Mouse (Mus musculus): ENCODE measurements around the gene G430095P16Rik.

Gene G430095P16Rik

DNA sequence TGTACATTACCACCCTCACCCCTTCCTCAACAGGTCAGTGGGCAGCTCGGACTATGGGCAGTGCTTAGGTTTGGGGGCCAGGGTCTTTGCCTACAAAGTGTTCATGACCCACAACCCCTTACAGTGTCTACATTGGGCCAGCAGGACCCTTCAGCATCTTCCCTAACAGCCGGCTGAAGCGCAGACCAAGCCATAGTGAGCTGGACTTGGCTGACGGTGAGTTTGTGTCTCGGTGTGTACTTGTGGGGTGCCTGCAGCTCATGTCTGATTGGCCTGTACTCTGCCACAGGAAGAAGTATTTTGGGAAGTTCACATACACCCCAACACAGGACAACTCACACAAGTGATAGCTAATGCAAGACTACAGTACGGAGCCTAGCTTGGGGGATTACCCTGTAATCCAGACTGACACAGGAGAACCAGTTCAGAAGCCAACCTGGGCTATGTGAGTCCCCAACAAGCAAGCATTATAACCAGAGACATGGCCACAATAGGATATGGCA lies 19.8 kb upstream of the G430095P16Rik start:
- peak; percentile 66 for DNase-seq (ENCODE audit: low read depth, low spot score)

GRCm38 (mm10) chr8:84703466-84704249 lies 19.1 kb upstream of the G430095P16Rik start:
- DNase-seq (ENCODE audit: low read depth, low spot score), result peak; percentile 80

- DNase-seq (ENCODE audit: low read depth, low spot score), result peak; percentile 92
Measured at GRCm38 (mm10) chr8:84704356-84704755, 18.5 kb upstream of the G430095P16Rik start.

DNA sequence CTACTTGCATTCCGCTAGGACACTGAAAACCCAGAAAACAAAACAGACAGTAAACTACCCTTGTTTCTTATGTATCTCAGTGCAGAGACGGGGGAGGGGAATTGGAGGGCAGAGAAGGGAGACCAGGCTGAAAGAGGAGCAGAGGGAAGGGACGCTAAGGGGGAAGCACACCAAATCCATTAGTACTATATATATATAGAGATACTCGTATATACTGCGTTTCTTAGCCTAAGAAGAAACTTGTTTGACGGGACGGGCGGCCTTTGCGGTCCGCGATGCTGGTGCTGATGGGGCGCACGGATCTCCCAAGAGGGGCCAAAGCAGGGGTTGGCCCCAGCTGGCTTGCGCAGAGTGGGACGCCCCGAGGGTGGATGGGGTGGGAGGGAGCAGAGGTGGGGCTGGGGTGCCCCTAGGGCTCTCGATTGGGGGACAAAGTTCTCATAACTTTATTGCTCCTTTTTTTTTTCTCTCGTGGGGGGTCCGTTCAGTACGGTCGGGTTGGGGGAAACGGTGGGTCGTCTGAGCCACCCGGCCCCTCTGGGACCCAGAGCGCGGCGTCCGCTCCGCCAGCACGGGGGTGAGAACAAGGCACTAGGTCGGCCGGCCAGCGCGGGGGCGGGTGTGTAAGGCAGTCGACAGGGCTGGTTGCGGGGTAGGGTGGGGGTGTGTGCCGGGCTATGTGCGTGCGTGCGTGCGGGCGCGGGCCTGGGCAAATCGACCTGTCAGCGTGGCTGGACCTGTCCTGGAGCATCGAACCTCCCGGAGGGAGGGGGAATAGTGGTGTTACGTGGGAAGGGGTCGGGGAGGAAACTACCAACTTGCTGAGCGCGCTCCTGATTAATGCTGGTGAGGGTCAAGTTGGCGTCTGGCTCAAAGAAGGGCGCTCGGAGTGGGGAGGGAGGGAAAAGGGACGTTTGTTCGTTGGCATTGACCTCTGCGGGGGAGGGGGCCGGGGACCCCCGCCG lies 17.7 kb upstream of the G430095P16Rik start:
- DNase-seq (ENCODE audit: low read depth, low spot score), result peak; percentile 86

DNA sequence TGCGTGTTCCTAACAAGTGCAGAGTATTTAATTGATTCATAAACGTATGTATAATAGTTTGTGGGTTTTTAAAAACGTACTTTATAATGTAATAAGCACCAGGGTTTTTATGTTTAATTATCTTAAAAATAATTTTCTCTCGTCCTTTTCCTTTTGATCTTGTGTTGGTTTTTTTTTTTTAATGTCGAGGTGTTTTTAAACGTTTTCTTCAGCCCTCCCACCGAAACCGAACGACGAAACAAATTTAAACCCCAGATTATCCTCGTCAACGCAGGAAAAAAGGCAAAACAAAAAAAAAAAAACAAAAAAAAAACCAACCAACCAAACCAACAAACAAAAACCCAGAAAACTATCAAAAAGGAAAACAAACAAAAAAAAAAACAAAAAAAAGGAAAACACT lies 16.8 kb upstream of the G430095P16Rik start:
- DNase-seq (ENCODE audit: low read depth, low spot score), result no peak

DNA sequence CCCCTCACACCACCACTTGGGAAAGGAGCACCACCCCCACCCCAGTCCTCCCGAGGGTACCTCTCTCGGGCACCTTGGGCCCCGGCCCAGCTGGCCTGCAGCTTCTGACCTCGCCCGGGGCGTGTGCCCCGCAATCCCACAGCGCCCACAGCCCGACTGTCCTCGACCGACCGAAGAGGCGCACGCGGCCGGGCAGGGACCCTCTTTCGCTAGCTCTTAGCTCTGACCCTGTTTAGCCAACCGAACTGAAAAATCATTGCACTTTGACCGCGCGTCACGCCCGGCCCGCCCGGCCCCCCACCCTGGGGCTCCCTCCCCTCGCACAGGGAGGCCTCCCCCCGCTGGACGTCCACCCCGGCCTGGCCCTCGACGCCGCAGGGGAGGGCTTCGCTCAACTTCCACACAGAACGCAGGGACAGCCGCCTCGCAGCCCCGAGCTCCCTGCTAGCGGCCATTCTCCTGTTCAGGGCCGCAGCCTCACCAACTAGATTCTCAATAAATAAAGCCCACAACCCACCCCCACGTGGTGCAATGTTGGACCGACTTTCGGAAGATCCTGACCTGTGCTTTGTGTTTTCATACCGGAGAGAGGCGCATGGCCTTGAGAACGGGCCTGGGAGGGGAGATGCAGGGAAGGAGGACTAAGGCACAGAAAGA lies 16.1 kb upstream of the G430095P16Rik start:
- peak; percentile 79 for DNase-seq (ENCODE audit: low read depth, low spot score)

DNA sequence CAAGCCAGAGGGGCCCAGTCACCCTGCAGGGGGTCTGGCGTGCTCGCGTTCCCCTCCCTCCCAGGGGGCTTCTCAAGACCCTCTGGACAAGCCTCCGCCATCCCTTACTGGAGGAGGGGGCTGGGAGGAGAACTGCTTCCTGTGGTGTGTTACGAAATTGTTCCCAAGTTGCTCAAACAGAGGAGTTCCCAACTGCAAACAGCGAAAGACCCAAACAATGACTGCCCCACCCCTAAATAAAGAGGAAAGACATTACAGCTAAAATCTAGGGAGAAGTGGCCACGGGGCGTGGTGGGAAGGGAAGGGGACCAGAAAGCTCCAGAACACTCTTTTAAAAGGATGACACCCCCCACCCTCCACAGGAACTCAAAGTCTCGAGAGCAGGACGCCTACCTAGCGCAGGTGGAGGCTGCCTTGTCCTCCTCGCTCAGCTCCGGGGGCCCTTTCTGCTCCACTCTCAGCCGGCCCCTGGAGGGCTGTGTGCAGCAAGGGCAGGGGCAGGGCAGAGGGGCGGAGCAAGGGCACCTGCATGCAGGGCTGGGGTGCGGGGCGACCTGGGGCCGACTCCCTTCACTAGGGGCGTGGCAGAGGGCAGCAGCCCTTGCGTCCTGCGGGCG lies 15.4 kb upstream of the G430095P16Rik start:
- peak; percentile 96 for DNase-seq (ENCODE audit: low read depth, low spot score)

DNA sequence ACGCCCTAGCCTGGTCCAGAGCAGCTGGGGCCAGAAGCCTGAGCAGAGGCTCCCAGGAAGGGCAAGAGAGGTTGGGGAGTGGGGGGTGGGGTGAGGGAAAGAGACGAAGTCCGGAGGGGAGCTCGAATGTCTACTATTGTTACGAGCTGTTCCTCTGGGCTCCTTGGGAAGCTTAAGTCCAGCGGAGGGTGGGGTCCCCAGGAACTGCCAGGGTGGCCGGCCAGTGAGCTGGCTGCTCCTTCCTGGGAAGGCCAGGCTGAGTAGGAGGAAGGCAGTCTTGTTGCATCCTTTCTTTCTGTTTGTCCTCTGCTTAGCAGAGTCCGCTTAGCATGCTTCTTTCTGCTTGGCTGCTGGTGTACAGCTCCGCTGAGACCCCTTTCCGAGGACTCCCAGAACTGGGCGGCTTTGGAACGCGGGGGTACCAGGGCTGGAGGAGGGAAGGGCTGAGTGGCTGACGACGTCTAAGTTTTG lies 14.7 kb upstream of the G430095P16Rik start:
- DNase-seq (ENCODE audit: low read depth, low spot score), result peak; percentile 55

DNA sequence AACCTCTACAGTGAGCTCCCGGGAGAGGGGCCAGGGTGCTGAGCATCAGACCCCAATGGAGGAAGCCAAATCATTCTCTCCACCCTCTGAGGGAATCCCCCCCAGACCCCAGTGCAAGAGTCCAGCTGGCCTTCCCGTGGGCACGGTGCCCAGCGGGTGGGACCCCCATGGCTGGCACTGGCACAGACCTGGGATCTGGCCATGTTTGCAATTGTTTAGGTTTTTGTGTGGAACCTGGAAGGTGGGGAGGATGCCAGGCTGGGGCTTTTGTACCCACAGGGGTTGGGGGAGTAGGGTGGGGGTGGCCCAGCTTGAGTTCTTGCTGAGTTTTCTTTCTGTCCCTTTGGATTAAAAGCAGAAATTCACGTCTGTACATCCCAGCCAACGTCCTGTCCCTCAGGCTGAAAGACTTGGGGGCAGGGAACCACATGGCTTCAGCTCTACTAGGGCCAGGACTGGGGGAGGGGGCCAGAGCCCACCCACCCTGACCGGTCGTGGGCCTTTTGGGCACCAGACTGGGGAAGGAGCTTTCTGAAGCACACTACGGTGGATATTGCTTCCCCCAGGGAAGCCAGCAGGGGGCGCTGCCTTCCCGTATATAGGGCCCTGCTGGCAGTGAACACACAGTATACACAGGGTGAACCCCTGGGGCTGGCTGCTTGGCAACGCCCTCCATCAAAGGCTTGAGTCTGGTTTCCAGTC lies 13.9 kb upstream of the G430095P16Rik start:
- peak; percentile 89 for DNase-seq (ENCODE audit: low read depth, low spot score)

GRCm38 (mm10) chr8:84709931-84710330 lies 12.9 kb upstream of the G430095P16Rik start:
- DNase-seq (ENCODE audit: low read depth, low spot score), result no peak

DNA sequence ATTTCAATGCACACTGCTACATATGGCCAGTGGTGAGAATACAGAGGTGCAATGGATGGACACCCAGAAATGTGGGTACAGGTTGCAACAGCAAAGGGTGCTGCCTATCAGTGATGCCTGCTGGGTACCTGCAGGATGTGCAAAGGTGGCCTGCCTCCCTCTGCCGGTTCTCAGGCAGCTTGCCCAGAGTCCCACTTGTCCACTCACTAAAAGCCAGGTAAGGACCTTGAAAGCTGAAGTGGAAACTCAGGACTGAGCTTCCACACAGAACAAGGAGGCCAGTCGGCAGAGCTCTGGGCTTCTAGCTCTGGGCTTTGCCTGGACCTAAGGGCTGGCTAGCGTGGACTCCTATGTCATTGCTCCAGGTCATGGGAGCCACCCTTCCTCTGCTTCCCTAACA lies 11.5 kb upstream of the G430095P16Rik start:
- DNase-seq (ENCODE audit: low read depth, low spot score), result no peak

- DNase-seq (ENCODE audit: low read depth, low spot score), result peak; percentile 67
Measured at GRCm38 (mm10) chr8:84711933-84712758, 10.7 kb upstream of the G430095P16Rik start.

- no peak for DNase-seq (ENCODE audit: low read depth, low spot score)
Measured at GRCm38 (mm10) chr8:84712759-84713120, 10.1 kb upstream of the G430095P16Rik start.

DNA sequence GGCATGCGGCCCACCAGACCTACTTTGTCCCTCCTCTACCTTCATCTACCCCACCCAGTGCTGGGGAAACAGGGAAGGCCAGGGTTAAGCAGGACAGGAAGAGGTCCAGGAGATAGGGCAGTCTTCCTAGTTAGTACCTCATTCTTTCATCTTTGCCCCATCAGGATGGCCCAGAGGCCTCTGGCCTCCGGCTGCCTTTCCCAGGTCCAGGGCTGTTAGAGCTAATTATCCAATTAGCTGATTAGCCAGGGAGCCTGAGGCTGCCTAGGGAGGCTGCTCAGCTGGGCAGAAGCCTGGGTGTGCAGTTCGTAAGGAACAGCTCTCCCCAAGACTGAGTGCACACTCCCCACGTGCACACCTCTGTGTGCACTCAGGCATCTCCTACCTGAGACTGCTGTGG lies 9.4 kb upstream of the G430095P16Rik start:
- DNase-seq (ENCODE audit: low read depth, low spot score), result no peak

DNA sequence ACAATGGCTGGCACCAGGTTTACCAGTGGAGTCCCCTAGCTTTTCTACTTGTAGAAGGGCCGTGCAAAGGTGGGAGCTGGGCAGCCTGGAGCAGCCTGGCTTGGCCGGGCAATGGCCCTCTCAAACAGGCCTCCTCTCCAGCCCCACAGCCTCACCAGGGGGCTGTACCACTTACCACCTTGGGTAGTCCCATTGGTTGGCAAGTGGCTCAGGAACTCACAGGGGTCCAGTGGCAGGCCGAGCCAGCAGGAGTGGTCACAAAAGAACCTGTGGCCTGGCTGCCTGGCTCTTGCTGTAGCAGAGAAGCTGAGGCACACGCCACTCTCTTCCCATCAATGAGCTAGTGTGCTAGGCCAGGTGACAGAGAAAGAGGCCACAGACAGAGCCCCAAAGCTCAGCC lies 8.6 kb upstream of the G430095P16Rik start:
- DNase-seq (ENCODE audit: low read depth, low spot score), result no peak

GRCm38 (mm10) chr8:84715893-84716468 lies 6.8 kb upstream of the G430095P16Rik start:
- DNase-seq (ENCODE audit: low read depth, low spot score), result no peak

DNA sequence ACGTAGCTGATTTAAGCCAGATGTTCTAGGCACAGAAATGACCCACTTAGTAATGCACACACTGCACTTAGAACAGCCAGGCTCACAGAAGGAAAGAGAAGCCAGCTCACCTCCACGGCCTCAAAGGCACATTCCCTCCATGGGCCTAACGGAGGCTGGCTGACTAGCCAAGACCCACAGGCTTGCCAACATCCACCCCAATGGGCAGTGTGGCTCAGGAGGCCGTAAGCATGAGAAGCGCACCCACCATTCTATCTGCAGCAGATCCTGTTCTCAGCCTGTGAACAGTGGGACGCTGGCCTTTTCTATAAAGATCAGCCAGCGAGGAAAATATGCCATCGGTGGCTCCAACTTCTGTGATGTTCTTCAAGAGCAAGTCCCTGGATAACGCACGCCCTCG lies 6.0 kb upstream of the G430095P16Rik start:
- no peak for DNase-seq (ENCODE audit: low read depth, low spot score)

- DNase-seq (ENCODE audit: low read depth, low spot score), result no peak
Measured at GRCm38 (mm10) chr8:84718476-84718875, 4.3 kb upstream of the G430095P16Rik start.

DNA sequence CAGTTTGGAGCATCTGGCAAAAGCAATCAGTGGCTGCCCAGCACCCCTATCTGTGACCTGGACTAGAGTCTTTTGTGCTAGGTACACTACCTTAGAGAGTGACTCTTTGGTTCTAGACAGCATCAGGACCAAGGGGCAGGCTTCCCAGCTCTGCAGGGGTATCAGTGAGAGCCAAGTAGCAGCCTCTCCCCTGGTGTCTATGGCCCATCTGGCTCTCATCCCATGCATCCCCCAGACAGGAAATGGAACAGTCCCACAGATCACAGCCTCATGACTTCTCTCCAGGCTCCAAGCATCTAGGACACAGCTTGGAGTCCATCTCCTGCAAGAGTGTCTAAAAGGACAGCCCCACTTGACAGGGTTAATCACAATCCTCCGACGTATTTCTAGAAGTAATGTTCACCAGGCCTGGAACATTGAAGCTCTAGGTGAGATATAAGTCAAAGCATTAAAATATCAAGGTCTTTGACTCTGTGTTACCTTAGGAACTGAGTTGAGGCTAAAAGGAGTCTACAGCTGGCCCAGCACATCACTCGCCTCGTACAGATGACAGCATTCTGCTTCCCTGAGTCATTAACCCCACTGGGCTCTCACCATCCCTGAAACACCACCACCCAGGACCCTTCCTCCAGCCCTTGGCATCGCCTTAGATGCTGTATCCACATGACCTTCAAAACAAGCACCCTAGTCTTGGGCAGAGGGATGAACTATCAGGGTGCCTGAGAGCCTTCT lies 3.7 kb upstream of the G430095P16Rik start:
- no peak for DNase-seq (ENCODE audit: low read depth, low spot score)

Data from A20 (cell line).